Mouse (Mus musculus): ENCODE measurements around the gene Asxl1. TPM values are rescaled to one million over a fixed set of nuclear protein-coding genes. Genes with fewer than 3 reads are reported as not detected.

Asxl1 gene
- total RNA-seq, 2 experiments from 2014 or later, result 51.3 to 53.2 TPM

- DNase-seq (ENCODE audit: low spot score in 2 of 2), result no peak
These were observed 63.3 kb downstream of the Asxl1 start for GRCm38 (mm10) chr2:153408971-153409370.

GRCm38 (mm10) chr2:153411557-153411956, 65.9 kb downstream of the Asxl1 start:
- DNase-seq (ENCODE audit: low spot score in 2 of 2), result no peak

GRCm38 (mm10) chr2:153412563-153412962, 66.9 kb downstream of the Asxl1 start:
- no peak for DNase-seq (ENCODE audit: low spot score in 2 of 2)

GRCm38 (mm10) chr2:153414607-153415006, 69.0 kb downstream of the Asxl1 start:
- DNase-seq (ENCODE audit: low spot score in 2 of 2), result no peak

- DNase-seq (ENCODE audit: low spot score in 2 of 2), result no peak
These were observed 72.2 kb downstream of the Asxl1 start for GRCm38 (mm10) chr2:153417841-153418240.

- DNase-seq (ENCODE audit: low spot score in 2 of 2), result no peak
These were observed 72.8 kb downstream of the Asxl1 start for GRCm38 (mm10) chr2:153418381-153418780.

GRCm38 (mm10) chr2:153421233-153421632, 75.6 kb downstream of the Asxl1 start:
- no peak for DNase-seq (ENCODE audit: low spot score in 2 of 2)

GRCm38 (mm10) chr2:153422051-153422450, 76.4 kb downstream of the Asxl1 start:
- no peak for DNase-seq (ENCODE audit: low spot score in 2 of 2)

- DNase-seq (ENCODE audit: low spot score in 2 of 2), result no peak
These were observed 77.5 kb downstream of the Asxl1 start for GRCm38 (mm10) chr2:153423113-153423512.

- DNase-seq (ENCODE audit: low spot score in 2 of 2), result no peak
These were observed 78.9 kb downstream of the Asxl1 start for GRCm38 (mm10) chr2:153424557-153424956.

GRCm38 (mm10) chr2:153425124-153425844, 79.7 kb downstream of the Asxl1 start:
- no peak for DNase-seq (ENCODE audit: low spot score in 2 of 2)

GRCm38 (mm10) chr2:153425998-153426670, 80.5 kb downstream of the Asxl1 start:
- no peak for DNase-seq (ENCODE audit: low spot score in 2 of 2)

GRCm38 (mm10) chr2:153426931-153427330, 81.3 kb downstream of the Asxl1 start:
- no peak for DNase-seq (ENCODE audit: low spot score in 2 of 2)

- DNase-seq (ENCODE audit: low spot score in 2 of 2), result no peak
These were observed 82.9 kb downstream of the Asxl1 start for GRCm38 (mm10) chr2:153428485-153428884.

- DNase-seq (ENCODE audit: low spot score in 2 of 2), result no peak
These were observed 84.9 kb downstream of the Asxl1 start for GRCm38 (mm10) chr2:153430571-153430970.

- DNase-seq (ENCODE audit: low spot score in 2 of 2), result no peak
These were observed 86.9 kb downstream of the Asxl1 start for GRCm38 (mm10) chr2:153432492-153432891.

- DNase-seq (ENCODE audit: low spot score in 2 of 2), result no peak
These were observed 88.2 kb downstream of the Asxl1 start for GRCm38 (mm10) chr2:153433859-153434258.

- DNase-seq (ENCODE audit: low spot score in 2 of 2), result no peak
These were observed 89.5 kb downstream of the Asxl1 start for GRCm38 (mm10) chr2:153434880-153435831.

- no peak for DNase-seq (ENCODE audit: low spot score in 2 of 2)
These were observed 91.1 kb downstream of the Asxl1 start for GRCm38 (mm10) chr2:153436641-153437305.

- DNase-seq (ENCODE audit: low spot score in 2 of 2), result no peak
These were observed 91.7 kb downstream of the Asxl1 start for GRCm38 (mm10) chr2:153437306-153437659.

GRCm38 (mm10) chr2:153440755-153441154, 95.1 kb downstream of the Asxl1 start:
- no peak for DNase-seq (ENCODE audit: low spot score in 2 of 2)

Data from adrenal gland, postnatal 4 days (tissue).